Mouse (Mus musculus) neural tube, embryonic 11.5 days (tissue): ENCODE measurements around the gene Gtf2f2. TPM values are rescaled to one million over a fixed set of nuclear protein-coding genes. Genes with fewer than 3 reads are reported as not detected.
A peak's percentile ranks its signal among the peaks of the same experiment; 100 is the strongest.

Experiments used
- ATAC-seq: fragments of 200-750 bp; cut with Nextera tagmentation; 2 replicates; pipeline ENCODE4 v1.8.0; 2017; ENCODE audit warnings: moderate number of reproducible peaks, mild to moderate bottlenecking, moderate TSS enrichment, moderate library complexity; ENCODE audit not compliant: insufficient read depth, low FRiP score, low TSS enrichment
- DNase-seq: peaks from one replicate; pipeline ENCODE4 v3.0.0-alpha.2; 2015; ENCODE audit warnings: low spot score
- H3K27ac ChIP-seq: fragments of 300-500 bp; sonication (generic); 2 replicates; pipeline ENCODE4 v1.5.1; 2014; ENCODE audit warnings: low read depth, mild to moderate bottlenecking, low read length
- H3K27me3 ChIP-seq: fragments of 300-500 bp; sonication (generic); 2 replicates; pipeline ENCODE4 v1.6.1; 2014; ENCODE audit warnings: mild to moderate bottlenecking, low read length, mixed read lengths; ENCODE audit not compliant: control insufficient read depth, insufficient read depth
- H3K36me3 ChIP-seq: fragments of 300-500 bp; sonication (generic); 2 replicates; pipeline ENCODE4 v1.6.1; 2014; ENCODE audit warnings: mild to moderate bottlenecking, low read length, moderate library complexity, mixed read lengths; ENCODE audit not compliant: control insufficient read depth, insufficient read depth
- H3K4me1 ChIP-seq: fragments of 300-500 bp; sonication (generic); 2 replicates; pipeline ENCODE4 v1.6.1; 2014; ENCODE audit warnings: low read length, mixed read lengths; ENCODE audit not compliant: control insufficient read depth, insufficient read depth
- H3K4me2 ChIP-seq: fragments of 300-500 bp; sonication (generic); 2 replicates; pipeline ENCODE4 v1.6.1; 2014; ENCODE audit warnings: low read depth, mild to moderate bottlenecking, moderate library complexity
- H3K4me3 ChIP-seq: fragments of 300-500 bp; sonication (generic); 2 replicates; pipeline ENCODE4 v1.5.1; 2014; ENCODE audit warnings: low read depth, low read length
- H3K9ac ChIP-seq: fragments of 300-500 bp; sonication (generic); 2 replicates; pipeline ENCODE4 v1.6.1; 2014; ENCODE audit warnings: mild to moderate bottlenecking, low read length
- H3K9me3 ChIP-seq: fragments of 300-500 bp; sonication (generic); 2 replicates; pipeline ENCODE4 v1.6.1; 2016; ENCODE audit warnings: low read length; ENCODE audit not compliant: control insufficient read depth
- WGBS: fragments of 180-500 bp; shearing (Covaris S2); extraction: QIAGEN DNeasy Blood & Tissue Kit; methylation state at CpG from one replicate; pipeline ENCODE4 v1.1.7; 2014; 5-methylcytosine and 5-hydroxymethylcytosine counted together
- polyA plus RNA-seq: library from polyadenylated mRNA; unstranded; fragments of >200 nt; fragmentation: Nextera tagmentation; extraction: Ambion mirVana; gene quantifications from 2 replicates; pipeline ENCODE4 v1.2.1, GENCODE M21; 2014

The Gtf2f2 gene
- polyA plus RNA-seq, 1 experiment from 2014 or later, result 52.1 TPM

- Histone ChIP-seq H3K4me3 (no peak overlapping the region), H3K4me2 (no peak overlapping the region), H3K4me1 (no peaks in the 10 kb centered on the region), H3K36me3 (no peaks in the 10 kb centered on the region), H3K27ac (no peak overlapping the region), H3K9me3 (no peaks in the 10 kb centered on the region), H3K27me3 (no peaks in the 10 kb centered on the region), H3K9ac (no peak overlapping the region)
- DNase-seq (no peak), ATAC-seq (no peak)
- WGBS, result 74% methylated on average over 2 of the region's 2 CpGs
These were observed 152.5 kb downstream of the Gtf2f2 start for GRCm38 (mm10) chr14:75858181-75858580.

- Histone ChIP-seq H3K36me3 (no peaks in the 10 kb centered on the region; the same call in 1 of the 2 replicates), H3K4me1 (no peaks in the 10 kb centered on the region), H3K9ac (no peak overlapping the region), H3K27me3 (no peaks in the 10 kb centered on the region), H3K4me3 (no peak overlapping the region), H3K9me3 (no peaks in the 10 kb centered on the region), H3K27ac (no peak overlapping the region), H3K4me2 (no peak overlapping the region)
- DNase-seq (no peak), ATAC-seq (no peak)
- WGBS, result 56% methylated on average over 17 of the region's 17 CpGs
These were observed 155.2 kb downstream of the Gtf2f2 start for GRCm38 (mm10) chr14:75855263-75855992.

GRCm38 (mm10) chr14:75852016-75852415, 158.6 kb downstream of the Gtf2f2 start:
- DNase-seq (no peak), ATAC-seq (no peak)
- Histone ChIP-seq H3K27ac (no peak overlapping the region), H3K9ac (no peak overlapping the region), H3K27me3 (no peaks in the 10 kb centered on the region), H3K36me3 (peaks cover 14% of the 10 kb centered on the region), H3K4me2 (no peak overlapping the region), H3K9me3 (no peaks in the 10 kb centered on the region), H3K4me3 (no peak overlapping the region), H3K4me1 (peaks cover 4% of the 10 kb centered on the region)
- 87% methylated on average over 5 of the region's 5 CpGs for WGBS

GRCm38 (mm10) chr14:75850819-75851218, 159.8 kb downstream of the Gtf2f2 start:
- no peak overlapping the region for H3K4me2 ChIP-seq
- DNase-seq (no peak), ATAC-seq (peak; percentile 62; the same call in 1 of the 2 replicates)
- peaks cover 17% of the 10 kb centered on the region for H3K36me3 ChIP-seq
- no peak overlapping the region for H3K9ac ChIP-seq
- H3K4me3 ChIP-seq, result no peak overlapping the region
- H3K4me1 ChIP-seq, result peaks cover 4% of the 10 kb centered on the region
- no peaks in the 10 kb centered on the region for H3K27me3 ChIP-seq
- 58% methylated on average over 6 of the region's 6 CpGs for WGBS
- no peak overlapping the region for H3K27ac ChIP-seq
- no peaks in the 10 kb centered on the region for H3K9me3 ChIP-seq

- H3K4me2 ChIP-seq, result no peak overlapping the region
- H3K36me3 ChIP-seq, result peaks cover 17% of the 10 kb centered on the region
- no peak overlapping the region for H3K4me3 ChIP-seq
- WGBS, result 87% methylated on average over 6 of the region's 6 CpGs
- DNase-seq (no peak), ATAC-seq (no peak)
- H3K9me3 ChIP-seq, result no peaks in the 10 kb centered on the region
- no peak overlapping the region for H3K27ac ChIP-seq
- no peak overlapping the region for H3K9ac ChIP-seq
- H3K27me3 ChIP-seq, result no peaks in the 10 kb centered on the region
- peaks cover 4% of the 10 kb centered on the region for H3K4me1 ChIP-seq
These were observed 160.7 kb downstream of the Gtf2f2 start for GRCm38 (mm10) chr14:75849842-75850568.

- no peak overlapping the region for H3K9ac ChIP-seq
- H3K36me3 ChIP-seq, result peaks cover 17% of the 10 kb centered on the region
- 78% methylated on average over 5 of the region's 5 CpGs for WGBS
- no peak overlapping the region for H3K4me2 ChIP-seq
- no peaks in the 10 kb centered on the region for H3K27me3 ChIP-seq
- peaks cover 5% of the 10 kb centered on the region for H3K4me1 ChIP-seq
- H3K4me3 ChIP-seq, result no peak overlapping the region
- no peak for DNase-seq
- H3K27ac ChIP-seq, result no peak overlapping the region
- ATAC-seq, result no peak
- no peaks in the 10 kb centered on the region for H3K9me3 ChIP-seq
These were observed 161.4 kb downstream of the Gtf2f2 start for GRCm38 (mm10) chr14:75849236-75849635.

GRCm38 (mm10) chr14:75848482-75848881, 162.2 kb downstream of the Gtf2f2 start:
- ATAC-seq (no peak), DNase-seq (no peak)
- no peak overlapping the region for H3K4me2 ChIP-seq
- no peak overlapping the region for H3K27ac ChIP-seq
- no peak overlapping the region for H3K4me3 ChIP-seq
- H3K36me3 ChIP-seq, result peaks cover 17% of the 10 kb centered on the region
- no peaks in the 10 kb centered on the region for H3K9me3 ChIP-seq
- 97% methylated on average over 5 of the region's 5 CpGs for WGBS
- peaks cover 7% of the 10 kb centered on the region for H3K4me1 ChIP-seq
- H3K9ac ChIP-seq, result no peak overlapping the region
- no peaks in the 10 kb centered on the region for H3K27me3 ChIP-seq

- WGBS, result 84% methylated on average over 4 of the region's 4 CpGs
- Histone ChIP-seq H3K4me3 (no peak overlapping the region), H3K27me3 (no peaks in the 10 kb centered on the region), H3K36me3 (peaks cover 17% of the 10 kb centered on the region), H3K9ac (no peak overlapping the region), H3K4me1 (peaks cover 7% of the 10 kb centered on the region), H3K9me3 (no peaks in the 10 kb centered on the region), H3K27ac (no peak overlapping the region), H3K4me2 (no peak overlapping the region)
- no peak for DNase-seq
- ATAC-seq, result no peak
These were observed 163.0 kb downstream of the Gtf2f2 start for GRCm38 (mm10) chr14:75847669-75848068.
